Mouse (Mus musculus) layer of hippocampus, adult 8-10 months (tissue): ENCODE data around the gene Bmyc. TPM values are rescaled to one million over a fixed set of nuclear protein-coding genes. Genes with fewer than 3 reads are reported as not detected.
"Not testable (repeated sequence)": the region's sequence is repeated elsewhere in the genome, so short reads cannot be mapped to it uniquely, and the experiment has no call there.

ENCODE experiments used
- DNase-seq, 2 experiments: peaks; one replicate each; pipeline ENCODE4 v3.0.0; 2022; ENCODE audit warnings: low spot score in 2 of 2
- total RNA-seq, 4 experiments: library from RNA; stranded (reverse); gene quantifications; 2 replicates each; pipeline ENCODE4 v1.2.4; 2022

Bmyc gene
- total RNA-seq: 10 to 100 TPM; 72.4 to 98.0 (median 84.8) TPM

- DNase-seq: peak; percentile 84 to 87
Measured at GRCm38 (mm10) chr2:25706643-25707481, at the start of gene Bmyc. Bmyc (plus strand) TSS chr2:25706739.

GRCm38 (mm10) chr2:25657246-25657645 is 49.3 kb upstream of the Bmyc start:
- DNase-seq: no peak

GRCm38 (mm10) chr2:25657652-25658051 is 48.9 kb upstream of the Bmyc start, which contains the start of gene Lcn5:
Lcn5 (plus strand) TSS chr2:25657952.
- no peak for DNase-seq

- DNase-seq: no peak
Measured at GRCm38 (mm10) chr2:25660279-25660678, 46.3 kb upstream of the Bmyc start.

GRCm38 (mm10) chr2:25661245-25661970 is 45.1 kb upstream of the Bmyc start:
- no peak for DNase-seq

GRCm38 (mm10) chr2:25663511-25663910 is 43.0 kb upstream of the Bmyc start:
- DNase-seq: peak in 1 of 2 experiments; percentile 44

- no peak for DNase-seq
Measured at GRCm38 (mm10) chr2:25664125-25664524, 42.4 kb upstream of the Bmyc start.

GRCm38 (mm10) chr2:25666516-25666915 is 40.0 kb upstream of the Bmyc start:
- no peak for DNase-seq

GRCm38 (mm10) chr2:25676486-25676885 is 30.1 kb upstream of the Bmyc start, which contains the start of gene Lcn6:
Lcn6 (plus strand) TSS chr2:25676786.
- DNase-seq: no peak

GRCm38 (mm10) chr2:25679559-25679958 is 27.0 kb upstream of the Bmyc start:
- DNase-seq: no peak

- no peak for DNase-seq
Measured at GRCm38 (mm10) chr2:25682426-25682825, 24.1 kb upstream of the Bmyc start, which contains the start of gene Lcn10. Lcn10 (plus strand) TSS chr2:25682726.

- DNase-seq: no peak
Measured at GRCm38 (mm10) chr2:25686941-25687340, 19.6 kb upstream of the Bmyc start.

GRCm38 (mm10) chr2:25694605-25695004 is 11.9 kb upstream of the Bmyc start:
- peak in 1 of 2 experiments; percentile 57 for DNase-seq

GRCm38 (mm10) chr2:25696951-25697350 is 9.6 kb upstream of the Bmyc start:
- DNase-seq: no peak

GRCm38 (mm10) chr2:25698696-25699095 is 7.8 kb upstream of the Bmyc start:
- no peak for DNase-seq

GRCm38 (mm10) chr2:25699743-25700142 is 6.8 kb upstream of the Bmyc start, which contains the start of gene Obp2a:
Obp2a (plus strand) TSS chr2:25700043.
- DNase-seq: not testable (repeated sequence)

GRCm38 (mm10) chr2:25701001-25701400 is 5.5 kb upstream of the Bmyc start:
- DNase-seq: no peak

GRCm38 (mm10) chr2:25703706-25704105 is 2.8 kb upstream of the Bmyc start:
- no peak for DNase-seq

GRCm38 (mm10) chr2:25708121-25708520 is 1.6 kb downstream of the Bmyc start:
- DNase-seq: peak in 1 of 2 experiments; percentile 31

GRCm38 (mm10) chr2:25709056-25709455 is 2.5 kb downstream of the Bmyc start:
- not testable (repeated sequence) for DNase-seq

GRCm38 (mm10) chr2:25709791-25710190 is 3.3 kb downstream of the Bmyc start:
- DNase-seq: peak in 1 of 2 experiments; percentile 18

GRCm38 (mm10) chr2:25711641-25712040 is 5.1 kb downstream of the Bmyc start:
- not testable (repeated sequence) for DNase-seq
